Mouse (Mus musculus): ENCODE measurements around the gene Birc5. TPM values are rescaled to one million over a fixed set of nuclear protein-coding genes. Genes with fewer than 3 reads are reported as not detected.

The Birc5 gene
- total RNA-seq, 2 experiments from 2014 or later = 17.4 to 18.4 TPM

DNA sequence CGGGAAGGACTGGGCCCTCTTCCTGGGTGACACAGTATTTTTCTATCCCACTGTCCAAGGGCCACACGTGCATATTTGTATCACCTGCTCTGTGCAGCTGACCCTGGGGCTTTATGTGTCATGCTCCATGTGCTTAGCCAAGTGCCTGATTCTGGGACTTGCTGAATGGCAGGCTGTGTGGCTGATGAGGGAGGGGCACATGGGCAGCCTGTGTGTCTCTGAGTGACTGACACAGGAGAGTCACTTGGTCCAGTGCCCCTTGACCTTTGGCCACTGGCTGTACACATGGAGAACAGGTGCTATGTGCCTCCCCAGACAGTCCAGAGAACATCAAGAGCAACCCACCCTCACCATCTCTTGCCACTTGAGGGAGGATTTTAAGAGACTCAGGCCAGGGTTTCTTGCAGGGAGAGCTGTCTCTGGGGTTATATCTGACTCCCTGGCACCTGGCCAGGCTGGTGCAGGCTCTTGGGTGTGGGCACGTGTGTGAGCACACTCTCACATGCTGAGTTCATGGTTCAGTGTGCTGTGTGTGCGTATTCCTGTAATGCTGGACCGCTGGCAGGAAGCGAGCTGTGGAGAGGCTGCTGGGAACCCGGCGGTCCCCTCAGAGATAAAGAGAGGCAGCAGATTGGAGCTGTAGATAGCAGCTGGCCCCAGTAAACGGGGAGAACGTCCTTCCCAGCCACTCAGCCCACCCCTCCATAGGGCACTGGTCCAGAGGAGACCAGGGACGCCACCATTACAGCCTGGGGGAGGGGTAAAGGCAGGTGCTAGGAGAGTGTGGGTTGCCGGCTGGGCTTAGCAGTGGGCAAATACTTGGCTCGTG, 29.1 kb downstream of the Birc5 start:
- intact Hi-C loops (cut with DNase I) = no loop called here
- peak; percentile 50 to 64 for DNase-seq

DNA sequence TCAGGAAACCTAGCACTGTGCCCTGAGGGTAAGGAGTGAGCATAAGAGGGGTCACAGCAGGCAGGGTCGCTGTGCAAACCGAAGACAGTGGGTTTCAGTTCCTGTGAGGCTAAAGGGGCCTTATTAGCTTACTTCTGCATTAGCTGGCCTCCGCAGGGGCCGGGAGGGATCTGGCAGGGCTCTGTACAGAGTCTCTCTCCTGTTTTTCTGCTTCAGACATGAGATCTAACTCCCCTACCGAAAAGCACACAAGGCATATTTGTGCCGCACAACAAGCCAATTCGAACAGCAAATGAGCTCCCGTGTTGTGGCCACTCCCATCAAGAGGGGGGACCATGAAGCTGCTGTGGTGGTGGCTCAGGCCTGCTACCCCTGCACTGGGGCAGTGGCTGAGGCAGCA, 29.8 kb downstream of the Birc5 start:
- no peak for DNase-seq
- intact Hi-C loops (cut with DNase I) = no loop called here

DNA sequence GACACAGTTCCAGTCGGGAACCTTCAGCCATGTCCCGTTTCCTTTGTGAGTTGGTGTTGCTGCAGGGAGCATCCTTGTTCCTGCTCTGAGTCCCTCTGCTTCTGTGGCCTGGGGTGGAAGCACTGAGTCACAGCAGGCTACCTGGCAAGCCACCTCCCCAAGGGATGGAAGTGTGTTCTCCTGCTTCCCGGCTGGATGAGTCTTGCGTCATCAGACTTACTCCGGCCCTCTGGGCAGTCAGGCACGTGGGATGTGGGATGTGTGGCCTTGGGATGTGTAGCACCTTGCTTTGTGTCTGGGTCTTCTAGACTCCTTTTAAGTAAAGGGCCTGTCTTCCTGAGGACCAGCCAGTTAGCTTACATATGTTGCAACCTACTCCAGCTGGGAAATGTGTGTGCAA, 30.6 kb downstream of the Birc5 start:
- intact Hi-C loops (cut with DNase I) = no loop called here
- DNase-seq = no peak

DNA sequence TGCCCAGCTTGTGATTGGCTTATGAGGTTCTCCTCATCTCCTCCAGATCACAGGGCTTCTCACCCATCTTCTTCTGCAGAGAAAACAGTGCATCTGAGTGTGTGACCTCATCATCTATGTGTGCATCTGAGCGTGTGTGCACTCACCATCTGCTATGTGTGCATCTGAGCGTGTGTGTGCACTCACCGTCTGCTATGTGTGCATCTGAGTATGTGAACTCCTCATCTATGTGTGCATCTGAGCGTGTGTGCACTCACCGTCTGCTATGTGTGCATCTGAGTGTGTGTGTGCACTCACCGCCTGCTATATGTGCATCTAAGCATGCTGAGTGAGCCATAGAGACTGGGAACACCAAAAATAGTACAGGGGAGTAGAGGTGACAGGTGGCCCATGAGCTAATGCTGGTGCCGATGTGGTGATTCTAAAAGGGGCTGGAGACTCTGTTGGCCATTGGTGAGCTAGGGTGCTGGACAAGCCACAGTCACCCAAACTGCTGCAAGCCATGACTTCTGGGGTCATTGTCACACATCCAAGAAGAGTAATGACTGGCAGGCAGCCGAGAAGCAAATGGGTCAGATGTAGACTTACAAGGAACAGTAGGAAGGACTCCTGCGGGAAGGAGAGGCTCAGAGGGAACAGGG, 31.4 kb downstream of the Birc5 start:
- DNase-seq = no peak
- intact Hi-C loops (cut with DNase I) = no loop called here

DNA sequence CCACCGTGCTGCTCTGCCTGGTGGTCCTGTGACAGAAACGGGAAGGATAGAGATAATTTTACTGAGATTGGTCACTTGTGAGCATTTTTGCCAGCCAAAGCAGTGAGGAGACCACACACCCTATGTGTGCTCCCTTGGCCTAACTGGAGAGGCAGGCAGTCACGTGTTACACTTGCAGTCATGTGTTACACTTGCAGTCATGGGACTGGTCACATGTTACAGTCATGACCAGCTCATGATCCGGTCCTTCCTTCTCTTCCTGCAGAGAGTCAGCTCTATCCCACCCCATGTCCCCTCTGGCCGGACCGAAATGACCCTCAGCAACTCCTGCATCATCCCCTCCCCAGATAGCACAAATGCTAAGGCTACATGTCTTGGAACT, 31.9 kb downstream of the Birc5 start:
- DNase-seq = no peak
- intact Hi-C loops (cut with DNase I) = no loop called here

DNA sequence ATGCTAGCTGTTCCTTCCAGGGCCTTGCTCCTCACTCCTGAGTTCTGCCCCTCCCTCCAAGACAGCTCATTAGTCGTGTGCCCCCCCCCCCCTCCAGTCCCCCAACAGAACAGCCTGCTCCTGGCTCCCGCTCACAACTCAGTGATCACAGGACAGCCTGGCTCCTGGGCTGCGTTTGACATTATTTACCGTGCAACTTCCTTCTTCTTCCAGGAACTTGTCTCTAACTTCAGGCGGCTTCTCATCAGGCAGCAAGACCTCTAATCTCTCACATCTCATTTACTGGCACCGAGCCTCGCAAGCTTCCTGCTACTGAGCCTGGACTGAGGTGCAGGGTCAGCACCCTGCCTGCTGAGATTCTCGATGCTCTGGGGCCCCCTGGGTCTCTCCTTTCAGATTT, 32.7 kb downstream of the Birc5 start:
- intact Hi-C loops (cut with DNase I) = no loop called here

DNA sequence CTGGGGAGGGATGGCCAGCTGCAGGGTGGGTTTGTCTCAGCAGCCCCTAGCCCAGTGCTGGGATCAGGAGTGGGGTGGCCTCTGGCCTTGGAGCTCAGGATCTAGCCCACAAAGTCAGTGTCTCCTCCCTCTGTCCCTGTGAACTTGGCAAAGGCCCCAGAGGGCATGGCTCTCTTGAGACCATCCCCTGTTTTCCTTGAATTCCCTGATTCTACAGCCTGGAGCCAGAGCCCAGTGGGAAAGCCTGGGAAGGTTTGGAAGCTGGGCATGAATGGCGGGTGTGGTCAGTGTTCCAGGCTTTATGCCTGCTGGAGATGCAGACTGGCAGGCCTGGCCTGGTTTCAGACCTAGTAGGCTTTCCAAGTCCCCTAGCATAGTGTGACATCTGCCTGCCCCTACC, 33.2 kb downstream of the Birc5 start:
- intact Hi-C loops (cut with DNase I) = no loop called here

More for the DNA sequence above, 32.7 kb downstream of the Birc5 start:
- no peak for DNase-seq

DNA sequence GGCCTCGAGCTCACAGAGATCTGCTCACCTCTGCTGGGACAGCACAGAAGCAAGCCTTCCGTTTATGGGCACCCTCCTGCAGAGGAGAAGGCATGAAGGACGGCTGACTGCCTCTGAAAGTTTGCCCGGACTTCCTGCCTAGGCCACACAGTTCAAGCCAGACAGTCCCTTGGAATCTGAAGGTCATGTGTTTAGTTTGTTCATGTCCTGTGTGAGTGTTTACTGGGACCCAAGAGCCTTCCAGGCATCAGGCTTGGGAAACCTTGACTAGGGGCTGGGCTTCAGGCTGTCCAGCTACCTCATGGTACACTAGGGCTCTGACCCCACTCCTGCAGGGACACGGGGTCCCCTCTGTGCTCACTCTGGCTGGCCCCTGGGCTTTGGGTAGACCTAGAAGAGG, 36.9 kb downstream of the Birc5 start:
- DNase-seq = no peak
- intact Hi-C loops (cut with DNase I) = no loop called here

More for the DNA sequence above, 33.2 kb downstream of the Birc5 start:
- no peak for DNase-seq

DNA sequence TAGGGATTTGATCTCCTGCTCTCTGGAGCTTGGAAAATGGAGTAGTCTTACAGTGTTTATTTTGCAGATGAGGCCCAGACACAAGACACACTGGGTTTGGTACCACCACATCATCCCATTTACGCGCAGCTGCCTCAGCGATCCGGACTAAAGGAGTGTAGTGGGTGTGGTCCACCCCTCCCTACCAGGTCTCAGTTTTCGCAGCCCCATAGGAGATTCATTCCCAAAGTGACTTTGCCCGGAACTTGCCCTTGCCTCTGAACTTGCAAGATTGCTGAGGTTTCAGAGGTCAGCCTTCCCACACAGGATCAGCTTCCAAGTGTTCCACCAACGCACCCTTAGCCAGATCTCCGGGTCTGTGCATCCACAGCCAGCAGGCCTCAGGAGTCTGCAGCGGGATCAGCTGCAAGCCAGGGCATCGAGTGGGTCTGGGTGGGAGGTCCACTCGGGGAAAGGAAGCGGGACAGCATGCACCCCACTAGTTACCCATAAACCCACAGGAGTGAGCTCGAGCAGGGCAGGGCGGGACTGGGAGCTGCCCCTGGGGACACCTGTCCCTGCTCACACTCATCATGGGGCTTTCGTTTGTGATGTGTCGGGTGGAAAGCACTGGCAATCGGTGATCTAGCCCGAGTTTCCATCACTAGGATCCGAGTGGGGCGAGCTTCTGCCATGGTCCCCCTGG, 39.3 kb downstream of the Birc5 start:
- intact Hi-C loops (cut with DNase I) = no loop called here
- DNase-seq = no peak

DNA sequence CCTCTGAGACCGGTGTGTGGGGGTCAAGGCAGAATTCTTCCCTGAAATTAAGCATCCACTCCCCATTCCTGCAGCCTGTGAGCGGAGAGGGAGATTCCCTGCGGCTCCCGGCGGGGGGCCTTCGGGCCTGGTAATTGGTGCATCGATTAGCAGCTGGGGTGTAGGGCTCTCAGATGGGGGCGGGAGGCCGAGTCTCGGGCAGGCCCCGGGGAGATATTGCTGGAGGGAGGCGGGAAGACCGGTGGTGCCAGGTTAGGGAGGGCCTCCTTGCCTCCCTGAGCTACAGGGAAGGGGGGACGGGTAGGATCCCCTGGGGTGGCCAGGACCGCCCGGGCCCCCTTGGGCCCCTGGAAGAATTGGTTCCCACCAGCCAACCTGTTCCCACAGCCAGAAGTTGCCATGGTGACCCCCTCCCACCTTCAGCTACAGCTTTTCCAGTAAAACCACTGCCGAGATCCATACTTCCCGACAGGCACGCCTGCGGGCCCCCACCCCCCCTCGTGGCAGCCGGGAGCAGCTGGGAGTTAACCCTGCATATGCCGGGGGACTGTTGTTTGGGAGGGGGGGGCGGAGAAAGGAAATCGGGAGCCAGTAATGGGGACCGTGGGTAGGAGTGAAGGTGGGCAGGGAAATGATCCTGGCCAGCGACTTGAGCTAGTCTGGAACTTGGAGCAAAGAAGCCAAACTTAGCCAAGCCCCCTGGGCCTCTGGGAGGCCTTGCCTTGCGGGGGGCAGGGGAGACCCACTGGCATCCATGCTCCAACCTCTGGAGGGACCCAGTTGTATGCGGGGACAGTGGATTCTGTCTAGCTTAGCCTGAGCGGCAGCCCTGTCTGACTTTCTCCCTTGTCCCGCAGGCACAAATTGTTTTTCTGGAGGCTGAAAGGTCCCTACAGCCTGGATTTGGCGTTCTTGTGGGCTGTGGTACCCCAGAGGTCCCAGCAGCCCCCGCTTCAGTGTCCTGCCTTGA, 40.1 kb downstream of the Birc5 start:
- no peak for DNase-seq
- intact Hi-C loops (cut with DNase I) = no loop called here

DNA sequence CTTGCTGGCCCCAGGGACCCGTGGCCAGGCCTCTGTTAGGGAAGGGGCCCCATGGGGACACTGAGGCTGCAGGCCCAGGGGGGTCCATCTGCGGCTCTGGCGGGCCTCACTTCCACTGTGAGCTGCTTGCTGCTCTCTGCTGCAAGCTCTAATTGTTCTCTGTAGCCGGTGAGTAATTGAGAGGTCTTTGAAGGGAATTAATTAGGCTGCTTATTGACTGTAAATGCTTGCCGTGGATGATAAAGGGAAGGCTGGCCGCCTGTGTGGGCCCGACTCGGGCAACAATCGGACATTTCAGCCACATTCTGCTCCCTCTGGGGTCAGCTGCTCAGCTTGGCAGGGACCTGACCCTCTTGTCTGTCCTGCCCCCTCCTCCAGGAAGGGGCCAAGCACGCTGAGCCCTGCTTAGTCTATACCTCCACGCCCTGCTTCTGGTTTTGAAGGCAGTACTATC, 40.9 kb downstream of the Birc5 start:
- intact Hi-C loops (cut with DNase I) = no loop called here
- no peak for DNase-seq

DNA sequence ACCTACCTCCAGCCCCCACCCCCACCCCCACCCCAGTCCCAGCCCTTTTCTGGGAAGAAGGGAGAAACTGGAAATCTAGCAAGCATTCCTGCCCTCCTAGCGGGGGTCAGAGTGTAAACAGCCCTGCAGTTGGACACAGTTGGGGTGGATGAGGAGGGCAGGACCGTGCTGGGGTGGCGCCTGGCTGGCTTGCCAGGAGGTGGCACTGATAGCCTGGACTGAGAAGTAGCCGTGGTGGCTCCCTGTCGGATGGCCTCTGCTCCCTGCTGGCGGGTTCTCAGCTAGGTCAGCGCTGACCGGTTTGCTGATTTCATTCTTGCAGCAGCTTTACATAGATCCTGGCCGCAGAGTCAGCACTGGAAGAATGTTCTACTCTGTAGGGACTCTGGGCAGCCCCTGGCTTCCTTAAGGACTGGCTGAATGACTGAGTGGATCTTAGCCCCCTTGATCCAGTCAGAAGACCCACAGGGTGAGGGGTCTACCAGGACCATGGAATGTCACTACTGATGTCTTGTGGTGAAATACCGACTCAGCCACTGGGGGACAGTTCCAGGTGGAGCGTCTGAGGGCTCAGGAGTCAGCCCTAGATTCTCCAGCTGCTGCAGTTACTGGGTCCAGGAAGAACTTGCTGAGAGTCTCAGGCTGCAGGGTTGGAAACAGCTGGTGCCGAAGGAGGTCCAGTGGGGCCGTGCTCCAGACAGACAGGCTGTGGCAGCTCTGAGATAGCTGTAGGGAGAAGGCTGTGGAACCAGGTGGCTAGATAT, 41.6 kb downstream of the Birc5 start:
- DNase-seq = peak in 1 of 2 experiments; percentile 61
- intact Hi-C loops (cut with DNase I) = no loop called here

DNA sequence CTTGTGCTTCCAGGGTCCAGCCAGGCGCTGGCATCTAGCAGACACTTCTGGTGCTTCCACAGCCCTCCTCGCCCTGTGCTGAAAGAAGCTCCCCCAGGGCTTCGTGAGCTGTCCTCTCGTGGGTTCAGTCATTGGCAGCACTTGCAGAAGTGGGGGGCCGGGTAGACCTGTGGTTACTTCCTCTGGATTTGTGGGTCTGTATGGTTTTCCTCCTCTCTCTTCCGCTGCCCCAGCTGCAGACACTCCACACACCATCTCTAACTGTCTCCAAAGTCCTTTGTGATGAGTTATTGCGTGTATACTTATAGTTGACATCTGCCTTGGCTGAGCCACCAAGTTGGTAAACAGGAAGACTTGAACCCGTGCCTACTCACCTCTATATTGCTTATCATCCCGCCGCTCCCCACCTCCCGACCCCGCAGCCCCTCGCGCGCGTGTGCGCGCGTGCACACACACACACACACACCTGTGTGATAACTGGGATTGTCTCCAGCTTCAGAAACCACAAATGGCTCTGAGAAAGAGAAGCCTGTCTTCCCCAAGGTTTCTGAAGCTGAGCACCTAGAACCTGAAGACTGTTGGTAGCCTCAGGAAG, 42.6 kb downstream of the Birc5 start:
- DNase-seq = no peak
- intact Hi-C loops (cut with DNase I) = no loop called here

DNA sequence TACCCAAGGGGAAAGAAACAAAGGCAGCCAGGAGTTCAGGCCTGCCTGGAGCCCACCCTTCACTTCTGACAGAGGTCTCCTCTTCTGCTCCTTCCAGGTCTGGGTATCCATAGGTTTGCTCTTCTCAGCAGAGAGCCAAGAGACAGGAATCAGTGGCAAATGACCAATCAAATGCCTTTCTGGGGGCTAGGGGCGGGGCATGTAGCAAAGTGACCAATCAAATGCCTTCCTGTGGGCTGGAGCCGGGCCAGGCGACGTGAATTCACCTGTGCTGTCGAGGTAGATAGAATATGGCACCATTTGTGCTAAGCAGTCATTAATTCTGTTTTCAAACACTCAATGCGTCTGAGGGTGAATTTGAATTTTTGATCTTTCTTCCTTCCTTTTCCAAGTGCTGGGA, 43.1 kb downstream of the Birc5 start:
- no peak for DNase-seq
- intact Hi-C loops (cut with DNase I) = no loop called here

DNA sequence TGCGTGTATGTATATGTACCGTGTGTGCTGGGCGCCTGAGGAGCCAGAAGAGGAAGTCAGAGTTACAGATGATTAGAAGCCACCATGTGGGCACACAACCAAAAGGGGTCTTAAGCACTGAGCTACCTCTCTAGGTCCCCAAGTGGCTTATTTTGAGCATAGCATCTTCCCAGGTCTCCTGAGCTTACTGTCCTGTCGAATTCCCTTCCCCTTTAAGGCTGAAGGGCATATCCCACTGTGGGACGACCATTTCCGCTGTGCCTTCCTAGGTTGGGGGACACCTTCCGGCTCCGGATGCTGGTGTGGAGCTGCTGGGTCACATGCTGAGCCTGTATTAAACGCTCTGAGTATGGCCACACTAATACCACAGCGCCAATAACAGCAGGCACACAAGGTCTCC, 45.6 kb downstream of the Birc5 start:
- no peak for DNase-seq

DNA sequence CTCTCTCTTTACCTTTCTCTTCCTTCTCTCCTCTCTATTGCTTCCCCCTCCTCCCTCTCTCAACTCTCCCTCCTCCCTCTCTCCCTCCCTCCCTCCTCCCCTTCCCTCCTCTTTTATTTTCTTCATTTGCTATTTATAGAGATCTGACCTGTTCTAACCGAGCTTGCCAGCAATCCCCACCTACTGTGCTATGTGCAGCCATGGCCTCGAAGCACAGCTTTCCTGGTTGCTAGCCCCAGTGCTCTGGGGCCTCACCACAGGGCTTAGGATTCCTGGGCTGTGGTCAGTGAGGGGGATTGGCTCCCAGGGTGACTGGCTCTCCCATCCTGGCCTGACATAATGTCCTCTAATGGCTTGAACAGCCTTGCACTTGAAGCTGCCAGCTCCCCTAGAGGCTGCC, 47.5 kb downstream of the Birc5 start:
- DNase-seq = no peak
- intact Hi-C loops (cut with DNase I) = no loop called here

More for the DNA sequence above, 45.6 kb downstream of the Birc5 start:
- intact Hi-C loops (cut with DNase I) = no loop called here

DNA sequence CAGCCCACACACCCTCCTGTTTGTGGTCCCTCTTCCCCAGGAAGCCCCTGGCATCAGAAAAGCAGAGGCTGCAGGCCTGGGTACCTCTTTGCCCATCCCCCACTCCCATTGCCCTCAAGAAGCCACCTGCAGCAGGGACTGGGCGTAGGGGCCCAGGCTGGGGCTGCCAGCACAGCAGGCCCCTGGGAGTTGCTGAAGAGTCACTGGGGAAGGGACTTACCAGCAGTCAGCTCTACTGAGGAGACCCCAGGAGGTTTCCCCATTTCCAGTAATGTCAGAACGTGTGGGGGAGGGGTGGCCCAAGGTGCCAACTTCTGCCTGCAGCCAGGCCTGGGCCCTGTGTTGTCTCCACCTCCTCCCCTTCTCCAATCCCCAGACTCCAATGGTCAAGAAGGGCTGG, 53.2 kb downstream of the Birc5 start:
- no peak for DNase-seq
- intact Hi-C loops (cut with DNase I) = no loop called here

DNA sequence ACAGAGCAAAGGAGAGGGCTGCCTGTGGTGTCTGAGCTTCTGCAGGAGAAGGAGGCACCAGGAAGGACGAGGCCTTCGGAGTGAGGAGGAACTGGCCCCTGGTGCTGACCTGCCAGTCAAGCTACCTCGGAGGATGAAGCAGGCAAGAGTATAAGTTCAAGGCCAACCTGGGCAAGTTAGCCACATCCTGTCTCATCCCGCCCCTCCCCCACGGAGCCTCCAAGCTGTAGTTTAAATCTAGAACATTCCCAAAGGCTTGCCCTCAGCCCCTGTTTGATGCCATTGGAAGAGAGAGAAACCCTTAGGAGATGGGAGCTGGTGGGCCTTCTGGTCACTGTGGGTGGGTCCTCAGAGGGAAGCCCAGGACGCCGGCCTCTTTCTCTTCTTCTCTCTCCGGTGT, 55.4 kb downstream of the Birc5 start:
- DNase-seq = no peak
- intact Hi-C loops (cut with DNase I) = no loop called here
